Mouse (Mus musculus) hindbrain, embryonic 13.5 days (tissue): ENCODE data around the gene Madcam1. TPM values are rescaled to one million over a fixed set of nuclear protein-coding genes. Genes with fewer than 3 reads are reported as not detected.
A peak's percentile ranks its signal among the peaks of the same experiment; 100 is the strongest.
"Not testable (repeated sequence)": the region's sequence is repeated elsewhere in the genome, so short reads cannot be mapped to it uniquely, and the experiment has no call there.

ENCODE experiments used
- ATAC-seq: fragments of 200-750 bp; cut with Nextera tagmentation; 2 replicates; pipeline ENCODE4 v1.8.0; 2017; ENCODE audit warnings: moderate TSS enrichment; ENCODE audit not compliant: low FRiP score
- H3K27ac ChIP-seq: fragments of 300-500 bp; sonication (generic); 2 replicates; pipeline ENCODE4 v1.5.1; 2015; ENCODE audit warnings: inconsistent platforms, mild to moderate bottlenecking, moderate library complexity
- H3K27me3 ChIP-seq: fragments of 300-500 bp; sonication (generic); 2 replicates; pipeline ENCODE4 v1.6.1; 2015; ENCODE audit warnings: mild to moderate bottlenecking, inconsistent platforms
- H3K36me3 ChIP-seq: fragments of 300-500 bp; sonication (generic); 2 replicates; pipeline ENCODE4 v1.6.1; 2015; ENCODE audit warnings: mild to moderate bottlenecking, inconsistent platforms
- H3K4me1 ChIP-seq: fragments of 300-500 bp; sonication (generic); replicated peaks from 2 replicates; pipeline ENCODE4 v1.6.1; 2015; ENCODE audit warnings: inconsistent platforms
- H3K4me2 ChIP-seq: fragments of 300-500 bp; sonication (generic); 2 replicates; pipeline ENCODE4 v1.6.1; 2015; ENCODE audit warnings: inconsistent platforms, mild to moderate bottlenecking, moderate library complexity
- H3K4me3 ChIP-seq: fragments of 300-500 bp; sonication (generic); 2 replicates; pipeline ENCODE4 v1.5.1; 2015; ENCODE audit warnings: mild to moderate bottlenecking, inconsistent platforms
- H3K9ac ChIP-seq: fragments of 300-500 bp; sonication (generic); 2 replicates; pipeline ENCODE4 v1.6.1; 2015; ENCODE audit warnings: mild to moderate bottlenecking, inconsistent platforms
- H3K9me3 ChIP-seq: fragments of 300-500 bp; sonication (generic); 2 replicates; pipeline ENCODE4 v1.6.1; 2016; ENCODE audit warnings: inconsistent platforms
- WGBS: fragments of 180-500 bp; shearing (Covaris S2); methylation state at CpG from one replicate; pipeline ENCODE4 v1.1.7; 2015; 5-methylcytosine and 5-hydroxymethylcytosine counted together
- polyA plus RNA-seq: library from polyadenylated mRNA; unstranded; fragments of >200 nt; fragmentation: Nextera tagmentation; extraction: Ambion mirVana; gene quantifications from 2 replicates; pipeline ENCODE4 v1.2.1, GENCODE M21; 2015

Madcam1 gene
- polyA plus RNA-seq, 1 experiment from 2014 or later, result 0.88 TPM

GRCm38 (mm10) chr10:79696129-79696651 lies 31.8 kb downstream of the Madcam1 start:
- no peak overlapping the region for H3K9ac ChIP-seq
- WGBS, result 70% methylated on average over 9 of the region's 9 CpGs

GRCm38 (mm10) chr10:79697916-79698315 lies 33.6 kb downstream of the Madcam1 start:
- Histone ChIP-seq H3K9ac (no peak overlapping the region), H3K4me1 (no peaks in the 10 kb centered on the region), H3K36me3 (no peaks in the 10 kb centered on the region), H3K4me3 (no peak overlapping the region), H3K4me2 (no peak overlapping the region), H3K9me3 (no peaks in the 10 kb centered on the region), H3K27me3 (no peaks in the 10 kb centered on the region), H3K27ac (no peak overlapping the region)
- 76% methylated on average over 6 of the region's 6 CpGs for WGBS
- no peak for ATAC-seq

More at GRCm38 (mm10) chr10:79696129-79696651, 31.8 kb downstream of the Madcam1 start:
- H3K4me2 ChIP-seq, result no peak overlapping the region
- 0 out of 2 replicates have a peak overlapping the region, but pooled peaks have one; percentile 23 for H3K27ac ChIP-seq
- H3K4me3 ChIP-seq, result no peak overlapping the region
- H3K9me3 ChIP-seq, result no peaks in the 10 kb centered on the region
- H3K4me1 ChIP-seq, result no peaks in the 10 kb centered on the region
- H3K36me3 ChIP-seq, result no peaks in the 10 kb centered on the region
- no peaks in the 10 kb centered on the region for H3K27me3 ChIP-seq
- ATAC-seq, result no peak

- ATAC-seq, result no peak
- 95% methylated on average over 6 of the region's 6 CpGs for WGBS
- H3K9ac ChIP-seq, result no peak overlapping the region
- H3K4me2 ChIP-seq, result no peak overlapping the region
- H3K27ac ChIP-seq, result no peak overlapping the region; the same call in 1 of the 2 replicates
- no peaks in the 10 kb centered on the region for H3K27me3 ChIP-seq
- no peak overlapping the region for H3K4me3 ChIP-seq
- H3K9me3 ChIP-seq, result no peaks in the 10 kb centered on the region
- no peaks in the 10 kb centered on the region for H3K4me1 ChIP-seq
- no peaks in the 10 kb centered on the region for H3K36me3 ChIP-seq
These were observed 34.1 kb downstream of the Madcam1 start for GRCm38 (mm10) chr10:79698459-79698858.

- ATAC-seq, result no peak
- H3K4me2 ChIP-seq, result no peak overlapping the region
- peaks cover 9% of the 10 kb centered on the region for H3K4me1 ChIP-seq
- no peaks in the 10 kb centered on the region for H3K9me3 ChIP-seq
- H3K36me3 ChIP-seq, result no peaks in the 10 kb centered on the region
- no peaks in the 10 kb centered on the region for H3K27me3 ChIP-seq
- H3K9ac ChIP-seq, result 0 out of 2 replicates have a peak overlapping the region, but pooled peaks have one; percentile 24
- no peak overlapping the region for H3K27ac ChIP-seq
- WGBS, result 55% methylated on average over 7 of the region's 7 CpGs
- no peak overlapping the region for H3K4me3 ChIP-seq
These were observed 36.3 kb downstream of the Madcam1 start for GRCm38 (mm10) chr10:79700676-79701075.

GRCm38 (mm10) chr10:79701443-79702129 lies 37.2 kb downstream of the Madcam1 start:
- Histone ChIP-seq H3K4me2 (no peak overlapping the region), H3K36me3 (no peaks in the 10 kb centered on the region), H3K27ac (0 out of 2 replicates have a peak overlapping the region, but pooled peaks have one; percentile 6), H3K27me3 (no peaks in the 10 kb centered on the region), H3K9me3 (no peaks in the 10 kb centered on the region), H3K4me1 (peaks cover 18% of the 10 kb centered on the region), H3K9ac (0 out of 2 replicates have a peak overlapping the region, but pooled peaks have one; percentile 13), H3K4me3 (no peak overlapping the region)
- ATAC-seq, result no peak
- 69% methylated on average over 10 of the region's 10 CpGs for WGBS

- 86% methylated on average over 4 of the region's 4 CpGs for WGBS
- not testable (repeated sequence) for H3K36me3 ChIP-seq, H3K4me3 ChIP-seq, H3K9ac ChIP-seq, ATAC-seq, H3K9me3 ChIP-seq, H3K27me3 ChIP-seq, H3K27ac ChIP-seq, H3K4me2 ChIP-seq
- peaks cover 32% of the 10 kb centered on the region for H3K4me1 ChIP-seq
These were observed 38.6 kb downstream of the Madcam1 start for GRCm38 (mm10) chr10:79702970-79703369.

- peak overlapping the region; percentile 87; the same call in 1 of the 2 replicates for H3K9ac ChIP-seq
- no peaks in the 10 kb centered on the region for H3K27me3 ChIP-seq
- H3K27ac ChIP-seq, result peak overlapping the region; percentile 83
- peak overlapping the region; percentile 66 for H3K4me3 ChIP-seq
- peaks cover 5% of the 10 kb centered on the region for H3K36me3 ChIP-seq
- no peaks in the 10 kb centered on the region for H3K9me3 ChIP-seq
- WGBS, result 79% methylated on average over 10 of the region's 10 CpGs
- peaks cover 35% of the 10 kb centered on the region for H3K4me1 ChIP-seq
- ATAC-seq, result no peak
- H3K4me2 ChIP-seq, result peak overlapping the region; percentile 94
These were observed 39.2 kb downstream of the Madcam1 start for GRCm38 (mm10) chr10:79703541-79703940.

GRCm38 (mm10) chr10:79704065-79704969 lies 40.0 kb downstream of the Madcam1 start, which contains the start of gene Bsg:
Gene Bsg (plus strand): TSS chr10:79704491.
- peak within 1 kb of the TSS; percentile 94 for H3K4me2 ChIP-seq
- peak; percentile 95 for ATAC-seq
- peak within 1 kb of the TSS; percentile 87 for H3K9ac ChIP-seq
- WGBS, result under 1% methylated on average over 59 of the region's 65 CpGs
- no peaks in the 10 kb centered on the region for H3K9me3 ChIP-seq
- peak within 1 kb of the TSS; percentile 66 for H3K4me3 ChIP-seq
- peak within 1 kb of the TSS; percentile 83 for H3K27ac ChIP-seq
- H3K4me1 ChIP-seq, result peaks cover 41% of the 10 kb centered on the region
- peaks cover 13% of the 10 kb centered on the region for H3K36me3 ChIP-seq
- H3K27me3 ChIP-seq, result no peaks in the 10 kb centered on the region

- WGBS, result 5% methylated on average over 10 of the region's 10 CpGs
- H3K27ac ChIP-seq, result peak overlapping the region; percentile 83
- peak overlapping the region; percentile 94 for H3K4me2 ChIP-seq
- H3K36me3 ChIP-seq, result peaks cover 20% of the 10 kb centered on the region
- H3K4me1 ChIP-seq, result peaks cover 41% of the 10 kb centered on the region
- H3K4me3 ChIP-seq, result peak overlapping the region; percentile 66
- ATAC-seq, result no peak; the same call in 1 of the 2 replicates
- no peaks in the 10 kb centered on the region for H3K9me3 ChIP-seq
- no peaks in the 10 kb centered on the region for H3K27me3 ChIP-seq
- H3K9ac ChIP-seq, result peak overlapping the region; percentile 87
These were observed 40.6 kb downstream of the Madcam1 start for GRCm38 (mm10) chr10:79704970-79705360.

- Histone ChIP-seq H3K27me3 (no peaks in the 10 kb centered on the region), H3K36me3 (peaks cover 29% of the 10 kb centered on the region), H3K27ac (no peak overlapping the region; the same call in 1 of the 2 replicates), H3K9ac (peak overlapping the region; percentile 87), H3K9me3 (no peaks in the 10 kb centered on the region), H3K4me1 (peaks cover 41% of the 10 kb centered on the region), H3K4me2 (peak overlapping the region; percentile 94), H3K4me3 (peak overlapping the region; percentile 66)
- ATAC-seq, result no peak
- WGBS, result 86% methylated on average over 5 of the region's 5 CpGs
These were observed 41.6 kb downstream of the Madcam1 start for GRCm38 (mm10) chr10:79705951-79706350.

GRCm38 (mm10) chr10:79706406-79707094 lies 42.2 kb downstream of the Madcam1 start:
- Histone ChIP-seq H3K4me2 (peak overlapping the region; percentile 94), H3K27me3 (no peaks in the 10 kb centered on the region), H3K36me3 (peaks cover 35% of the 10 kb centered on the region), H3K4me3 (peak overlapping the region; percentile 66), H3K27ac (0 out of 2 replicates have a peak overlapping the region, but pooled peaks have one; percentile 3), H3K9me3 (no peaks in the 10 kb centered on the region), H3K4me1 (peaks cover 41% of the 10 kb centered on the region), H3K9ac (peak overlapping the region; percentile 87)
- no peak for ATAC-seq
- 89% methylated on average over 5 of the region's 5 CpGs for WGBS
